Mouse (Mus musculus) neural tube, embryonic 11.5 days (tissue): Measurements from ENCODE around the gene Hist1h2ac. TPM values are rescaled to one million over a fixed set of nuclear protein-coding genes. Genes with fewer than 3 reads are reported as not detected.

ENCODE experiments used
- ATAC-seq: fragments of 200-750 bp; cut with Nextera tagmentation; 2 replicates; pipeline ENCODE4 v1.8.0; 2017; ENCODE audit warnings: moderate number of reproducible peaks, mild to moderate bottlenecking, moderate TSS enrichment, moderate library complexity; ENCODE audit not compliant: insufficient read depth, low FRiP score, low TSS enrichment
- DNase-seq: peaks from one replicate; pipeline ENCODE4 v3.0.0-alpha.2; 2015; ENCODE audit warnings: low spot score
- H3K27ac ChIP-seq: fragments of 300-500 bp; sonication (generic); 2 replicates; pipeline ENCODE4 v1.5.1; 2014; ENCODE audit warnings: low read depth, mild to moderate bottlenecking, low read length
- H3K27me3 ChIP-seq: fragments of 300-500 bp; sonication (generic); 2 replicates; pipeline ENCODE4 v1.6.1; 2014; ENCODE audit warnings: mild to moderate bottlenecking, low read length, mixed read lengths; ENCODE audit not compliant: control insufficient read depth, insufficient read depth
- H3K36me3 ChIP-seq: fragments of 300-500 bp; sonication (generic); 2 replicates; pipeline ENCODE4 v1.6.1; 2014; ENCODE audit warnings: mild to moderate bottlenecking, low read length, moderate library complexity, mixed read lengths; ENCODE audit not compliant: control insufficient read depth, insufficient read depth
- H3K4me1 ChIP-seq: fragments of 300-500 bp; sonication (generic); 2 replicates; pipeline ENCODE4 v1.6.1; 2014; ENCODE audit warnings: low read length, mixed read lengths; ENCODE audit not compliant: control insufficient read depth, insufficient read depth
- H3K4me2 ChIP-seq: fragments of 300-500 bp; sonication (generic); 2 replicates; pipeline ENCODE4 v1.6.1; 2014; ENCODE audit warnings: low read depth, mild to moderate bottlenecking, moderate library complexity
- H3K4me3 ChIP-seq: fragments of 300-500 bp; sonication (generic); 2 replicates; pipeline ENCODE4 v1.5.1; 2014; ENCODE audit warnings: low read depth, low read length
- H3K9ac ChIP-seq: fragments of 300-500 bp; sonication (generic); 2 replicates; pipeline ENCODE4 v1.6.1; 2014; ENCODE audit warnings: mild to moderate bottlenecking, low read length
- H3K9me3 ChIP-seq: fragments of 300-500 bp; sonication (generic); 2 replicates; pipeline ENCODE4 v1.6.1; 2016; ENCODE audit warnings: low read length; ENCODE audit not compliant: control insufficient read depth
- WGBS: fragments of 180-500 bp; shearing (Covaris S2); extraction: QIAGEN DNeasy Blood & Tissue Kit; methylation state at CpG from one replicate; pipeline ENCODE4 v1.1.7; 2014; 5-methylcytosine and 5-hydroxymethylcytosine counted together
- polyA plus RNA-seq: library from polyadenylated mRNA; unstranded; fragments of >200 nt; fragmentation: Nextera tagmentation; extraction: Ambion mirVana; gene quantifications from 2 replicates; pipeline ENCODE4 v1.2.1, GENCODE M21; 2014

Hist1h2ac gene
- polyA plus RNA-seq, result 0.92 and 0.97 TPM in 2 replicates

GRCm38 (mm10) chr13:23683755-23684281, at the start of gene Hist1h2ac, which contains the start of gene Hist1h2bc:
Gene Hist1h2ac, minus strand, starts transcription at chr13:23683948.
Gene Hist1h2bc, plus strand, starts transcription at chr13:23684199.
- ATAC-seq (peak; percentile 99), DNase-seq (peak; percentile 86)
- Histone ChIP-seq H3K36me3 (no peaks in the 10 kb centered on the region), H3K4me3 (peak within 1 kb of the TSS; percentile 37), H3K27me3 (no peaks in the 10 kb centered on the region), H3K9ac (peak within 1 kb of the TSS; percentile 68), H3K4me2 (peak within 1 kb of the TSS; percentile 55), H3K4me1 (0 out of 2 replicates have a peak, but pooled peaks cover 8% of the 10 kb centered on the region), H3K9me3 (no peaks in the 10 kb centered on the region), H3K27ac (peak within 1 kb of the TSS; percentile 96)
- WGBS, result under 1% methylated on average over 32 of the region's 32 CpGs

GRCm38 (mm10) chr13:23732156-23732804, 48.5 kb upstream of the Hist1h2ac start:
- H3K9me3 ChIP-seq, result no peaks in the 10 kb centered on the region
- DNase-seq, result no peak
- H3K36me3 ChIP-seq, result no peaks in the 10 kb centered on the region
- H3K4me2 ChIP-seq, result no peak overlapping the region
- no peaks in the 10 kb centered on the region for H3K27me3 ChIP-seq
- no peaks in the 10 kb centered on the region for H3K4me1 ChIP-seq
- no peak for ATAC-seq
- no peak overlapping the region for H3K9ac ChIP-seq
- no peak overlapping the region for H3K27ac ChIP-seq
- H3K4me3 ChIP-seq, result no peak overlapping the region
- WGBS, result 28% methylated on average over 8 of the region's 8 CpGs

GRCm38 (mm10) chr13:23730479-23730878, 46.7 kb upstream of the Hist1h2ac start:
- Histone ChIP-seq H3K4me2 (no peak overlapping the region), H3K4me3 (no peak overlapping the region), H3K4me1 (no peaks in the 10 kb centered on the region), H3K9ac (no peak overlapping the region), H3K36me3 (no peaks in the 10 kb centered on the region), H3K9me3 (no peaks in the 10 kb centered on the region), H3K27me3 (no peaks in the 10 kb centered on the region), H3K27ac (no peak overlapping the region)
- ATAC-seq, result no peak
- DNase-seq, result no peak
- 36% methylated on average over 8 of the region's 8 CpGs for WGBS

GRCm38 (mm10) chr13:23729706-23730105, 46.0 kb upstream of the Hist1h2ac start:
- no peak for ATAC-seq
- Histone ChIP-seq H3K4me1 (no peaks in the 10 kb centered on the region), H3K4me3 (no peak overlapping the region), H3K4me2 (no peak overlapping the region), H3K9ac (no peak overlapping the region), H3K27ac (no peak overlapping the region), H3K36me3 (no peaks in the 10 kb centered on the region), H3K9me3 (no peaks in the 10 kb centered on the region), H3K27me3 (no peaks in the 10 kb centered on the region)
- DNase-seq, result no peak
- WGBS, result 94% methylated on average over 5 of the region's 5 CpGs

- H3K27me3 ChIP-seq, result no peaks in the 10 kb centered on the region
- 93% methylated on average over 9 of the region's 9 CpGs for WGBS
- no peak overlapping the region for H3K27ac ChIP-seq
- H3K4me2 ChIP-seq, result no peak overlapping the region
- H3K9me3 ChIP-seq, result no peaks in the 10 kb centered on the region
- DNase-seq, result no peak
- H3K4me3 ChIP-seq, result no peak overlapping the region
- no peak overlapping the region for H3K9ac ChIP-seq
- ATAC-seq, result no peak
- no peaks in the 10 kb centered on the region for H3K36me3 ChIP-seq
- no peaks in the 10 kb centered on the region for H3K4me1 ChIP-seq
Measured at GRCm38 (mm10) chr13:23729192-23729525, 45.4 kb upstream of the Hist1h2ac start.

GRCm38 (mm10) chr13:23728472-23729191, 44.9 kb upstream of the Hist1h2ac start:
- no peaks in the 10 kb centered on the region for H3K36me3 ChIP-seq
- no peak overlapping the region for H3K27ac ChIP-seq
- H3K4me2 ChIP-seq, result no peak overlapping the region
- DNase-seq, result no peak
- no peak overlapping the region for H3K9ac ChIP-seq
- 87% methylated on average over 18 of the region's 18 CpGs for WGBS
- no peak for ATAC-seq
- H3K4me1 ChIP-seq, result no peaks in the 10 kb centered on the region
- H3K27me3 ChIP-seq, result no peaks in the 10 kb centered on the region
- H3K9me3 ChIP-seq, result no peaks in the 10 kb centered on the region
- H3K4me3 ChIP-seq, result no peak overlapping the region

- Histone ChIP-seq H3K9me3 (no peaks in the 10 kb centered on the region), H3K36me3 (no peaks in the 10 kb centered on the region), H3K4me2 (no peak overlapping the region), H3K4me3 (no peak overlapping the region), H3K4me1 (no peaks in the 10 kb centered on the region), H3K27me3 (no peaks in the 10 kb centered on the region), H3K9ac (no peak overlapping the region), H3K27ac (no peak overlapping the region)
- DNase-seq (no peak), ATAC-seq (no peak)
- 40% methylated on average over 1 of the region's 1 CpGs for WGBS
Measured at GRCm38 (mm10) chr13:23725213-23725612, 41.5 kb upstream of the Hist1h2ac start.

- Histone ChIP-seq H3K27ac (no peak overlapping the region), H3K27me3 (no peaks in the 10 kb centered on the region), H3K4me2 (no peak overlapping the region), H3K9ac (no peak overlapping the region), H3K4me3 (no peak overlapping the region), H3K36me3 (no peaks in the 10 kb centered on the region), H3K9me3 (no peaks in the 10 kb centered on the region), H3K4me1 (no peaks in the 10 kb centered on the region)
- DNase-seq, result no peak
- no peak for ATAC-seq
- WGBS, result 95% methylated on average over 4 of the region's 4 CpGs
Measured at GRCm38 (mm10) chr13:23724239-23724638, 40.5 kb upstream of the Hist1h2ac start.
